Mouse (Mus musculus) heart, adult 10 weeks (tissue): Measurements from ENCODE around the gene Phox2a. TPM values are rescaled to one million over a fixed set of nuclear protein-coding genes. Genes with fewer than 3 reads are reported as not detected.

ENCODE experiments used
- polyA plus RNA-seq: library from polyadenylated mRNA; stranded (reverse); fragments of 350-450 nt; fragmentation: Illumina TruSeq; extraction: RNeasy Lipid Tissue Mini Kit (QIAGEN cat#74804); gene quantifications from one replicate; pipeline ENCODE4 v1.2.3, GENCODE M21; 2014; ENCODE audit warnings: low read depth, low replicate concordance

The Phox2a gene
- 0.37 TPM for polyA plus RNA-seq

GRCm38 (mm10) chr7:101817861-101818401 lies at the start of gene Phox2a:
Phox2a (plus strand) TSS chr7:101818313.

GRCm38 (mm10) chr7:101837606-101838471 lies 19.7 kb downstream of the Phox2a start, which contains the start of gene Inppl1:
Inppl1 (minus strand) TSS chr7:101838229.

GRCm38 (mm10) chr7:101857094-101857493 lies 39.0 kb downstream of the Phox2a start, which contains the start of gene Folr2:
Folr2 (minus strand) TSS chr7:101857194.

GRCm38 (mm10) chr7:101863415-101863814 lies 45.3 kb downstream of the Phox2a start, which contains the start of gene Anapc15:
Anapc15 (plus strand) TSS chr7:101863715.

GRCm38 (mm10) chr7:101870629-101871028 lies 52.5 kb downstream of the Phox2a start, which contains the start of gene Folr1:
Folr1 (minus strand) TSS chr7:101870788.

Other genes starting within 250 kb of the Phox2a start
- gene Art2b, start 232.7 kb upstream of the Phox2a start, polyA plus RNA-seq = not detected
- gene Clpb, start 154.7 kb upstream of the Phox2a start, polyA plus RNA-seq = 70.6 TPM
- 112 TPM for gene Inppl1, start 19.9 kb downstream of the Phox2a start, polyA plus RNA-seq
- 23.5 TPM for gene Folr2, start 38.9 kb downstream of the Phox2a start, polyA plus RNA-seq
- 25.1 TPM for gene Anapc15, start 45.4 kb downstream of the Phox2a start, polyA plus RNA-seq
- not detected for gene Folr1, start 52.5 kb downstream of the Phox2a start, polyA plus RNA-seq
- gene Lamtor1, start 87.6 kb downstream of the Phox2a start, polyA plus RNA-seq = 158 TPM
- gene Tomt, start 88.0 kb downstream of the Phox2a start, polyA plus RNA-seq = not detected
- gene Lrrc51, start 115.6 kb downstream of the Phox2a start, polyA plus RNA-seq = 4.9 TPM
- 72.8 TPM for gene Numa1, start 115.8 kb downstream of the Phox2a start, polyA plus RNA-seq
- gene Il18bp, start 200.4 kb downstream of the Phox2a start, polyA plus RNA-seq = 10.1 TPM
- 22.1 TPM for gene Rnf121, start 247.2 kb downstream of the Phox2a start, polyA plus RNA-seq
- 12.8 TPM for gene Xndc1, start 247.2 kb downstream of the Phox2a start, polyA plus RNA-seq
- 2.4 TPM for gene Xntrpc, start 247.4 kb downstream of the Phox2a start, polyA plus RNA-seq